Mouse (Mus musculus) MEL (cell line): ENCODE results near the gene Tab2. TPM values are rescaled to one million over a fixed set of nuclear protein-coding genes. Genes with fewer than 3 reads are reported as not detected.

ENCODE experiments used
- DNase-seq: peaks from one replicate; pipeline ENCODE4 v3.0.0; 2011; ENCODE audit warnings: low read depth, low spot score
- H3K27ac ChIP-seq: 2 replicates; pipeline ENCODE4 v1.5.1; 2012; ENCODE audit warnings: low read depth, mild to moderate bottlenecking, control low read depth, low read length, moderate library complexity; ENCODE audit not compliant: control insufficient read depth
- H3K27me3 ChIP-seq, 2 experiments: fragments of 150-350 bp in 1 of 2; sonication (generic) in 1 of 2; 2 replicates each; pipeline ENCODE4 v1.6.1; 2012; ENCODE audit warnings: low read length in 2 of 2, mild to moderate bottlenecking in 2 of 2, improper control_type of control experiment in 1 of 2, moderate library complexity in 1 of 2; ENCODE audit not compliant: insufficient read depth in 2 of 2, control insufficient read depth in 1 of 2
- H3K36me3 ChIP-seq, 2 experiments: 2 replicates each; pipeline ENCODE4 v1.6.1; 2012 to 2014; ENCODE audit warnings: low read length in 2 of 2, improper control_type of control experiment in 1 of 2, inconsistent platforms in 1 of 2, mild to moderate bottlenecking in 1 of 2; ENCODE audit not compliant: insufficient read depth in 2 of 2, control insufficient read depth in 1 of 2
- H3K4me1 ChIP-seq, 2 experiments: fragments of 150-350 bp in 1 of 2; sonication (generic) in 1 of 2; 2 replicates each; pipeline ENCODE4 v1.6.1; 2012; ENCODE audit warnings: low read length in 2 of 2, improper control_type of control experiment in 1 of 2, mild to moderate bottlenecking in 1 of 2; ENCODE audit not compliant: insufficient read depth in 2 of 2, control insufficient read depth in 1 of 2
- H3K4me3 ChIP-seq, 2 experiments: fragments of 150-350 bp in 1 of 2; sonication (generic) in 1 of 2; 2 replicates each; pipeline ENCODE4 v1.5.1; 2012; ENCODE audit warnings: low read depth in 2 of 2, low read length in 2 of 2, mild to moderate bottlenecking in 2 of 2, moderate library complexity in 2 of 2, control low read depth in 1 of 2, improper control_type of control experiment in 1 of 2; ENCODE audit not compliant: control insufficient read depth in 1 of 2, insufficient read depth in 1 of 2
- H3K79me2 ChIP-seq: 2 replicates; pipeline ENCODE4 v1.6.1; 2012; ENCODE audit warnings: mild to moderate bottlenecking, low read length, moderate library complexity; ENCODE audit not compliant: control insufficient read depth, poor library complexity, insufficient read depth
- H3K9ac ChIP-seq: 2 replicates; pipeline ENCODE4 v1.6.1; 2012; ENCODE audit warnings: low read depth, mild to moderate bottlenecking, control low read depth, low read length, moderate library complexity; ENCODE audit not compliant: control insufficient read depth, poor library complexity, severe bottlenecking
- H3K9me3 ChIP-seq: fragments of 150-350 bp; sonication (generic); replicated peaks from 2 replicates; pipeline ENCODE4 v1.6.1; 2012; ENCODE audit warnings: mild to moderate bottlenecking, low read length, improper control_type of control experiment, moderate library complexity; ENCODE audit not compliant: insufficient read depth
- CHD1 ChIP-seq: IDR thresholded peaks from 2 replicates; pipeline ENCODE4 v1.6.1; 2012; ENCODE audit warnings: low read depth, mild to moderate bottlenecking, inconsistent platforms, low read length, improper control_type of control experiment
- EP300 ChIP-seq, 2 experiments: IDR thresholded peaks; 2 replicates each; pipeline ENCODE4 v1.6.1; 2011; ENCODE audit warnings: improper control_type of control experiment in 2 of 2, low read length in 2 of 2, low read depth in 1 of 2, mild to moderate bottlenecking in 1 of 2
- ETS1 ChIP-seq: IDR thresholded peaks from 2 replicates; pipeline ENCODE4 v1.6.1; 2012; ENCODE audit warnings: low read depth, mild to moderate bottlenecking, inconsistent platforms, low read length, improper control_type of control experiment, moderate library complexity
- HCFC1 ChIP-seq: IDR thresholded peaks from 2 replicates; pipeline ENCODE4 v1.6.1; 2012; ENCODE audit warnings: low read depth, mild to moderate bottlenecking, inconsistent platforms, low read length, improper control_type of control experiment, moderate library complexity
- KAT2A ChIP-seq: conservative IDR thresholded peaks from 2 replicates; pipeline ENCODE4 v1.6.1; 2012; ENCODE audit warnings: low read depth, low read length, improper control_type of control experiment, inconsistent platforms
- MAX ChIP-seq: IDR thresholded peaks from 2 replicates; pipeline ENCODE4 v1.6.1; 2011; ENCODE audit warnings: low read length, improper control_type of control experiment
- MAZ ChIP-seq: IDR thresholded peaks from 2 replicates; pipeline ENCODE4 v1.6.1; 2012; ENCODE audit warnings: low read depth, mild to moderate bottlenecking, inconsistent platforms, low read length, improper control_type of control experiment
- POLR2A ChIP-seq, 2 experiments: IDR thresholded peaks; 2 replicates each; pipeline ENCODE4 v1.6.1; 2011 to 2012; ENCODE audit warnings: low read length in 2 of 2, mild to moderate bottlenecking in 2 of 2, control low read depth in 1 of 2, improper control_type of control experiment in 1 of 2, low read depth in 1 of 2, moderate library complexity in 1 of 2; ENCODE audit not compliant: control insufficient read depth in 1 of 2, insufficient read depth in 1 of 2, poor library complexity in 1 of 2
- POLR2AphosphoS2 ChIP-seq: IDR thresholded peaks from 2 replicates; pipeline ENCODE4 v1.6.1; 2011; ENCODE audit warnings: low read length, improper control_type of control experiment
- RAD21 ChIP-seq: IDR thresholded peaks from 2 replicates; pipeline ENCODE4 v1.6.1; 2011; ENCODE audit warnings: mild to moderate bottlenecking, low read depth, low read length, improper control_type of control experiment
- RCOR1 ChIP-seq: IDR thresholded peaks from 2 replicates; pipeline ENCODE4 v1.6.1; 2012; ENCODE audit warnings: low read depth, mild to moderate bottlenecking, inconsistent platforms, low read length, improper control_type of control experiment
- SMC3 ChIP-seq: IDR thresholded peaks from 2 replicates; pipeline ENCODE4 v1.6.1; 2011; ENCODE audit warnings: low read depth, low read length, improper control_type of control experiment
- TBP ChIP-seq: IDR thresholded peaks from 2 replicates; pipeline ENCODE4 v1.8.0; 2011; ENCODE audit warnings: low read depth, low read length, improper control_type of control experiment
- TCF12 ChIP-seq: IDR thresholded peaks from 2 replicates; pipeline ENCODE4 v1.6.1; 2014; ENCODE audit warnings: low read depth, mild to moderate bottlenecking, inconsistent platforms, low read length, improper control_type of control experiment, moderate library complexity
- ZNF384 ChIP-seq: IDR thresholded peaks from 2 replicates; pipeline ENCODE4 v1.6.1; 2012; ENCODE audit warnings: low read depth, mild to moderate bottlenecking, inconsistent platforms, low read length, improper control_type of control experiment
- polyA plus RNA-seq, 2 experiments: library from polyadenylated mRNA; stranded (reverse) in 1 of 2; unstranded in 1 of 2; fragments of >175 nt in 1 of 2; fragments of >200 nt in 1 of 2; gene quantifications; 2 replicates each; pipeline versions ENCODE4 v1.2.1 to v1.2.4; 2012; ENCODE audit warnings: low replicate concordance in 2 of 2, low read depth in 1 of 2; ENCODE audit not compliant: insufficient read length in 2 of 2, insufficient read depth in 1 of 2, missing spikeins in 1 of 2
- total RNA-seq: library from RNA; depleted of rRNA; stranded (reverse); fragments of 300-350 nt; gene quantifications from 2 replicates; pipeline ENCODE4 v1.2.3, GENCODE M21; 2012

The Tab2 gene
- total and polyA plus RNA-seq, 3 experiments = 21.6 to 101 (median 70.5) TPM

GRCm38 (mm10) chr10:7928996-7929395 is 27.0 kb downstream of the Tab2 start:
- DNase-seq = peak; percentile 24
- TF ChIP-seq CHD1 (no peak), RCOR1 (no peak), RAD21 (no peak)
- Histone ChIP-seq H3K36me3 (peaks cover 19 to 22% of the 10 kb centered on the region in 2 experiments), H3K4me1 (peaks cover 7 to 9% of the 10 kb centered on the region in 2 experiments; a peak in 3 of 4 replicates), H3K79me2 (peaks cover 38% of the 10 kb centered on the region), H3K9me3 (no peaks in the 10 kb centered on the region), H3K27me3 (no peaks in the 10 kb centered on the region), H3K9ac (no peak overlapping the region), H3K27ac (no peak overlapping the region), H3K4me3 (no peak overlapping the region)

- Histone ChIP-seq H3K27ac (no peak overlapping the region), H3K4me3 (no peak overlapping the region), H3K9me3 (no peaks in the 10 kb centered on the region), H3K9ac (no peak overlapping the region), H3K27me3 (no peaks in the 10 kb centered on the region), H3K36me3 (peaks cover 20 to 22% of the 10 kb centered on the region in 2 experiments), H3K4me1 (peaks cover 7 to 11% of the 10 kb centered on the region in 2 experiments; a peak in 3 of 4 replicates), H3K79me2 (peaks cover 27% of the 10 kb centered on the region)
- TF ChIP-seq ZNF384 (no peak), TBP (no peak), HCFC1 (no peak), POLR2AphosphoS2 (no peak), ETS1 (no peak), TCF12 (no peak), POLR2A (IDR thresholded peaks at IDR 0.05; ENCODE audit: control insufficient read depth in 1 of 2, insufficient read depth in 1 of 2, low read depth in 1 of 2, low read length in 2 of 2, poor library complexity in 1 of 2) (no peak), MAZ (no peak)
- DNase-seq = no peak
Observed at GRCm38 (mm10) chr10:7925481-7925880, 30.5 kb downstream of the Tab2 start.

GRCm38 (mm10) chr10:7923433-7923832 is 32.6 kb downstream of the Tab2 start:
- peak; percentile 70 for DNase-seq
- Histone ChIP-seq H3K79me2 (peaks cover 25% of the 10 kb centered on the region), H3K4me3 (no peak overlapping the region), H3K27ac (no peak overlapping the region), H3K9me3 (no peaks in the 10 kb centered on the region), H3K27me3 (no peaks in the 10 kb centered on the region), H3K36me3 (peaks cover 15 to 24% of the 10 kb centered on the region in 2 experiments), H3K4me1 (peaks cover 2 to 3% of the 10 kb centered on the region in 2 experiments; a peak in 2 of 4 replicates), H3K9ac (no peak overlapping the region)
- TF ChIP-seq SMC3 (0 out of 2 replicates have a peak, but pooled peaks have one; percentile 6), KAT2A (no peak), ZNF384 (no peak), EP300 (IDR thresholded peaks at IDR 0.05; ENCODE audit: low read depth in 1 of 2, low read length in 2 of 2) (peak in 1 of 2 experiments; percentile 52; a peak in 1 of 4 replicates), MAX (no peak), TCF12 (no peak)
